Mouse (Mus musculus) heart, adult 8-10 months (tissue): ENCODE measurements around the gene Abhd2. TPM values are rescaled to one million over a fixed set of nuclear protein-coding genes. Genes with fewer than 3 reads are reported as not detected.

ENCODE experiments used
- total RNA-seq, 4 experiments: library from RNA; stranded (reverse); gene quantifications; 2 replicates each; pipeline ENCODE4 v1.2.4; 2022

Abhd2 gene
- total RNA-seq, 4 experiments from 2014 or later: 25.5 to 43.7 (median 29.9) TPM

Other genes with a start within 250 kb of the Abhd2 start
- gene Acan, start 219.7 kb upstream of the Abhd2 start, total RNA-seq: under 1 TPM; 0.05 to 0.16 (median 0.11) TPM
- gene Hapln3, start 142.2 kb upstream of the Abhd2 start, total RNA-seq: 1 to 10 TPM in 1 of 4 experiments, under 1 TPM in 3; 0.08 to 1.1 (median 0.30) TPM
- 100 to 1,000 TPM; 124 to 143 (median 129) TPM for gene Mfge8, start 124.1 kb upstream of the Abhd2 start, total RNA-seq
- gene Rlbp1, start 113.8 kb downstream of the Abhd2 start, total RNA-seq: not detected
- under 1 TPM; 0.09 to 0.34 (median 0.25) TPM for gene Fanci, start 118.7 kb downstream of the Abhd2 start, total RNA-seq
- gene Polg, start 193.2 kb downstream of the Abhd2 start, total RNA-seq: 10 to 100 TPM; 65.9 to 72.3 (median 69.9) TPM